Mouse (Mus musculus) heart, postnatal 0 days (tissue): ENCODE measurements around the gene Atf3.

Experiments used
- CTCF ChIP-seq: IDR thresholded peaks from 2 replicates; pipeline ENCODE4 v1.5.1; 2016; ENCODE audit warnings: antibody characterized with exemption, control low read depth, low read depth
- EP300 ChIP-seq: IDR thresholded peaks from 2 replicates; pipeline ENCODE4 v1.6.1; 2016; ENCODE audit warnings: antibody characterized with exemption, low read depth

DNA sequence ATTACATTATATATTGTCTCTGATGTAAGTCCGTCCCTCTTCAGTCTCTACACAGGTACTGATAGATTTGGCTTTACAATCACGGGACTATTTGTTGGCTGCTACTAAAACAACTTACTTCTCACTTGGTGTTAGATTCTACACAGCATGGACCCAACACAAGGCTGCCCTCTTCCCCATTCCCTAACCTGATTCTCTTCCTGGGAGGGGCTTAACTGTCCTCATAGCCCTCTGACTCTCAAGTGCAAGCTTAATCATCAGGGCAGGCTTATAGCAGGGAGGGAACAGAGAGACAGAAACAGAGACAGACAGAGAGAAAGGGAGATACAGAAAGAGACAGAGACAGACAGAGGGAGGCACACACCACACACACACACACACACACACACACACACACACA is 86.1 kb downstream of the Atf3 start:
- TF ChIP-seq CTCF (no peak), EP300 (no peak)
